Mouse (Mus musculus) erythroblast, embryonic 14.5 days (primary cell): Measurements from ENCODE around the gene Cdk14. TPM values are rescaled to one million over a fixed set of nuclear protein-coding genes. Genes with fewer than 3 reads are reported as not detected.

ENCODE experiments used
- H3K27me3 ChIP-seq: 2 replicates; pipeline ENCODE4 v1.6.1; 2012; ENCODE audit warnings: inconsistent platforms; ENCODE audit not compliant: control insufficient read depth
- H3K36me3 ChIP-seq: 2 replicates; pipeline ENCODE4 v1.6.1; 2012; ENCODE audit warnings: mild to moderate bottlenecking, inconsistent platforms; ENCODE audit not compliant: control insufficient read depth
- H3K4me1 ChIP-seq: 2 replicates; pipeline ENCODE4 v1.6.1; 2012; ENCODE audit warnings: inconsistent platforms; ENCODE audit not compliant: control insufficient read depth
- H3K4me3 ChIP-seq: replicated peaks from 2 replicates; pipeline ENCODE3; 2012; ENCODE audit warnings: moderate library complexity, mild to moderate bottlenecking, inconsistent platforms
- H3K9me3 ChIP-seq: 2 replicates; pipeline ENCODE4 v1.6.1; 2012; ENCODE audit warnings: low read length, inconsistent platforms, mixed read lengths; ENCODE audit not compliant: control insufficient read depth
- GATA1 ChIP-seq: IDR thresholded peaks from 2 replicates; pipeline ENCODE4 v1.6.1; 2012; ENCODE audit warnings: low read length, inconsistent platforms, mixed read lengths
- TAL1 ChIP-seq: IDR thresholded peaks from 3 replicates; pipeline ENCODE4 v1.6.1; 2012; ENCODE audit warnings: low read length, inconsistent platforms, mixed read lengths
- polyA plus RNA-seq: library from polyadenylated mRNA; stranded (reverse); fragments of >175 nt; gene quantifications from 2 replicates; pipeline ENCODE4 v1.2.3, GENCODE M21; 2012

Gene Cdk14
- polyA plus RNA-seq, result not detected in 2 replicates

DNA sequence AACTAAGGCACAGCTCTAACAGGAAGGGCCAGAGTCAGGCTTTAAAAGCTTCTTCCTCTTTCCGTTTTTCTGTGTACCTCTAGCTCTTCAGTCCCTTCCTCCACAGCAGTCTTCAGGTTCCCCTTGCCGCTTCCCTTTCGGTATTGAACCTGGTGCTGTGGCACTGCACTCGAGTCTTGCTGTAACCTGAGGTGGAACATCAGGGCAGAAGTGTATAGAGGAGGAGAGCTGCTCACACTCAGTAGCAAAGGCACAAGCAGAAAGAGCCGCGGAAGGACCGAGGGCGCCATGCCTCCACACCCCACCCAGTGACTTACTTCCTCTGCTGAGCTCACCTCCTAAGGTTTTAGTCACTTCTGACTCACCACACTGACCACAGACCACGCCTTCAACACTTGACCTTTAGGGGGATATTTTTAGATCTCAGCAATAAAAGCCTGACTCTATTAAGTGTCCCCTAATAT lies at the start of gene Cdk14:
Gene Cdk14, minus strand, starts transcription at position 321 of the 464 bp plus-strand sequence.
- no peaks in the 10 kb centered on the region for H3K4me1 ChIP-seq
- TF ChIP-seq GATA1 (no peak), TAL1 (no peak)
- H3K36me3 ChIP-seq, result no peaks in the 10 kb centered on the region
- H3K27me3 ChIP-seq, result no peaks in the 10 kb centered on the region
- H3K4me3 ChIP-seq, result no peak within 1 kb of the TSS
- H3K9me3 ChIP-seq, result no peaks in the 10 kb centered on the region; the same call in 1 of the 2 replicates

- no peaks in the 10 kb centered on the region for H3K27me3 ChIP-seq
- H3K4me1 ChIP-seq, result no peaks in the 10 kb centered on the region
- TF ChIP-seq TAL1 (no peak), GATA1 (no peak)
- H3K4me3 ChIP-seq, result no peak overlapping the region
- no peaks in the 10 kb centered on the region for H3K36me3 ChIP-seq
- H3K9me3 ChIP-seq, result no peaks in the 10 kb centered on the region
Observed at GRCm38 (mm10) chr5:5465256-5465655, 45.1 kb upstream of the Cdk14 start.

- no peaks in the 10 kb centered on the region for H3K9me3 ChIP-seq
- no peaks in the 10 kb centered on the region for H3K4me1 ChIP-seq
- TF ChIP-seq TAL1, result no peak
- TF ChIP-seq GATA1, result no peak
- H3K4me3 ChIP-seq, result no peak overlapping the region
- H3K36me3 ChIP-seq, result no peaks in the 10 kb centered on the region
- no peaks in the 10 kb centered on the region for H3K27me3 ChIP-seq
Observed at GRCm38 (mm10) chr5:5431746-5432438, 11.8 kb upstream of the Cdk14 start.

- Histone ChIP-seq H3K4me3 (no peak overlapping the region), H3K36me3 (no peaks in the 10 kb centered on the region), H3K27me3 (no peaks in the 10 kb centered on the region), H3K9me3 (no peaks in the 10 kb centered on the region; the same call in 1 of the 2 replicates), H3K4me1 (no peaks in the 10 kb centered on the region)
- no peak for TF ChIP-seq TAL1
- no peak for TF ChIP-seq GATA1
Observed at GRCm38 (mm10) chr5:5423723-5424171, 3.6 kb upstream of the Cdk14 start.

- no peaks in the 10 kb centered on the region for H3K4me1 ChIP-seq
- no peaks in the 10 kb centered on the region; the same call in 1 of the 2 replicates for H3K9me3 ChIP-seq
- H3K4me3 ChIP-seq, result no peak overlapping the region
- H3K27me3 ChIP-seq, result no peaks in the 10 kb centered on the region
- H3K36me3 ChIP-seq, result no peaks in the 10 kb centered on the region
- TF ChIP-seq TAL1 (no peak), GATA1 (no peak)
Observed at GRCm38 (mm10) chr5:5423081-5423480, 3.0 kb upstream of the Cdk14 start.

DNA sequence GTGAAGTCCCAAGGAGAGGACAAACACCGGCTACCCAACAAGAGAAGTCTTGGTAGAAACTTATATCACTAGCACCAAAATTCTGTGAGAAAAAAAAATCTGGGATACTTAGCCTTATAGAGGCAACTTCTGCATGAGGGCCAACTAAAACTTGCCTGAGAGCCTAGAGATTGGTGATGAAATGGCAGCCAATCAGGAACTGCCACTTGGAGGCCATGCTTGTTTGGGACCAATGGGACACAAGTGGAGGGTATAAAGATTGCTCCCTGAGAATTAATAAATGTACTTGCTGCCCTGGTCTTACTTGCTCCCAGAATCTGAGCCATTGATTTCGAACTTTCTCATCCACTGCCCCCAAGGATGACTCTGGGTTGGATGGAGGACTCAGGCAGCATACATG lies 1.3 kb upstream of the Cdk14 start:
- TF ChIP-seq TAL1, result no peak
- TF ChIP-seq GATA1, result no peak
- no peaks in the 10 kb centered on the region; the same call in 1 of the 2 replicates for H3K9me3 ChIP-seq
- no peaks in the 10 kb centered on the region for H3K27me3 ChIP-seq
- H3K36me3 ChIP-seq, result no peaks in the 10 kb centered on the region
- no peak overlapping the region for H3K4me3 ChIP-seq
- no peaks in the 10 kb centered on the region for H3K4me1 ChIP-seq

GRCm38 (mm10) chr5:5419253-5419652 lies 859 bp downstream of the Cdk14 start:
- H3K27me3 ChIP-seq, result no peaks in the 10 kb centered on the region
- TF ChIP-seq GATA1, result no peak
- TF ChIP-seq TAL1, result no peak
- no peaks in the 10 kb centered on the region for H3K4me1 ChIP-seq
- H3K36me3 ChIP-seq, result no peaks in the 10 kb centered on the region
- no peak overlapping the region for H3K4me3 ChIP-seq
- H3K9me3 ChIP-seq, result no peaks in the 10 kb centered on the region; the same call in 1 of the 2 replicates

DNA sequence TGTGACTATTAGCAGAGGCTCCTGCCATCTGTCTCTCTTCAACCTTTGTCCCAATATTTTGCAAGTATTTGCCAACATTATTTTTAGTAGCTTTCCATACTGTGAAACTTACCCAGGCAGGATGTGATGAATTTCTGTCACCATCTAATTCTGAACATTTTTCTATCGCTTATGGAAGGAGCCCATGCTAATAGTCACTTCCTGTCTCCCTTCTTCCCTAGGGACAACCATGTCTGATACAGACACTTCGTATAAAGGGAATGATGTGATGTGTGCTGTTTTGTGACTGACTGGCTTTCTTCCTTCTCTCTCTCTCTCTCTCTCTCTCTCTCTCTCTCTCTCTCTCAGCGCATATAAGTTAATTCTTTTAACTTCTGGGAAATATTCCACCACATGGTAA lies 5.3 kb downstream of the Cdk14 start:
- TF ChIP-seq TAL1 (no peak), GATA1 (no peak)
- H3K4me1 ChIP-seq, result no peaks in the 10 kb centered on the region
- no peaks in the 10 kb centered on the region for H3K9me3 ChIP-seq
- no peak overlapping the region for H3K4me3 ChIP-seq
- H3K27me3 ChIP-seq, result no peaks in the 10 kb centered on the region
- no peaks in the 10 kb centered on the region for H3K36me3 ChIP-seq

DNA sequence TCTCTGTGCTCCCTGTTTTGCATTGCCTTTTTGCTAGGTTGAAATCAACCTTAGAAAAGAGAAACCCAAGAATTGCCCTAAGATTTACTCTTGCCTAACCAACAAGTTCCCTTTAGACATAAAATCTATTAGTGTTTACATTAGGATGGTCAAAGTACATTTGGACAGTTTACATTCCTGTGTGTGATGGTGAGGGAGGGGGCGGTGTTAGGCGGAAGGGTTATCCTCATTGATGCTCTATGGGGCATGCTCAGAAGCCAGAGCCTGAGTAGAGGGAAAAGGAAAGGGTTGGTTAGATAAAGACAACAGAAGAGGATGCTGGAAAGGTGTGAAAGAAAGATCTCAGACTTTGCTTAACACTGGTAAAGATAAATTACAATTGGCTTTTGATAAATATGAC lies 8.2 kb downstream of the Cdk14 start:
- no peak overlapping the region for H3K4me3 ChIP-seq
- H3K4me1 ChIP-seq, result no peaks in the 10 kb centered on the region
- H3K27me3 ChIP-seq, result no peaks in the 10 kb centered on the region
- TF ChIP-seq TAL1 (no peak), GATA1 (no peak)
- no peaks in the 10 kb centered on the region for H3K9me3 ChIP-seq
- no peaks in the 10 kb centered on the region for H3K36me3 ChIP-seq
